Mouse (Mus musculus) embryonic fibroblast, embryonic 13.5 days (primary cell): ENCODE data around the gene Ankrd52.

Source experiments
- CTCF ChIP-seq: IDR thresholded peaks from 2 replicates; pipeline ENCODE4 v1.5.1; 2011; ENCODE audit warnings: mild to moderate bottlenecking, control low read depth, low read length, moderate library complexity, borderline replicate concordance; ENCODE audit not compliant: insufficient read depth
- POLR2A ChIP-seq: IDR thresholded peaks from 2 replicates; pipeline ENCODE4 v1.6.1; 2011; ENCODE audit warnings: low read depth, mild to moderate bottlenecking, control low read depth, low read length, moderate library complexity

- no peak for TF ChIP-seq CTCF
- no peak for TF ChIP-seq POLR2A
These were observed 3.6 kb downstream of the Ankrd52 start for GRCm38 (mm10) chr10:128380565-128380964.
